Mouse (Mus musculus) liver, embryonic 14.5 days (tissue): Measurements from ENCODE around the gene Uggt2.

Source experiments
- CTCF ChIP-seq: IDR thresholded peaks from 2 replicates; pipeline ENCODE4 v1.5.1; 2016; ENCODE audit warnings: antibody characterized with exemption, low read depth, control low read depth
- EP300 ChIP-seq: IDR thresholded peaks from 2 replicates; pipeline ENCODE4 v1.6.1; 2016; ENCODE audit warnings: antibody characterized with exemption, low read depth

- TF ChIP-seq CTCF (no peak), EP300 (no peak)
These were observed 62.0 kb downstream of the Uggt2 start for GRCm38 (mm10) chr14:119037076-119037683.
